Mouse (Mus musculus): ENCODE results near the gene Dcun1d4. TPM values are rescaled to one million over a fixed set of nuclear protein-coding genes. Genes with fewer than 3 reads are reported as not detected.

The Dcun1d4 gene
- polyA plus RNA-seq, 1 experiment from 2014 or later: 2.9 TPM

GRCm38 (mm10) chr5:73532879-73533278, 52.1 kb downstream of the Dcun1d4 start:
- Histone ChIP-seq H3K4me1 (replicated peaks) (no peaks in the 10 kb centered on the region), H3K36me3 (no peaks in the 10 kb centered on the region), H3K4me3 (replicated peaks) (no peak overlapping the region), H3K9me3 (replicated peaks) (no peaks in the 10 kb centered on the region), H3K27me3 (no peaks in the 10 kb centered on the region), H3K27ac (no peak overlapping the region), H3K9ac (no peak overlapping the region), H3K4me2 (no peak overlapping the region)
- DNase-seq (no peak), ATAC-seq (ENCODE audit: low read depth) (no peak)
- 78% methylated on average over 9 of the region's 9 CpGs for WGBS (ENCODE audit: insufficient replicate concordance)

- H3K27ac ChIP-seq: no peak overlapping the region
- no peak overlapping the region for H3K4me2 ChIP-seq
- 89% methylated on average over 12 of the region's 12 CpGs for WGBS (ENCODE audit: insufficient replicate concordance)
- no peak overlapping the region for H3K4me3 ChIP-seq (replicated peaks)
- H3K4me1 ChIP-seq (replicated peaks): no peaks in the 10 kb centered on the region
- no peak for ATAC-seq (ENCODE audit: low read depth)
- H3K36me3 ChIP-seq: no peaks in the 10 kb centered on the region
- no peaks in the 10 kb centered on the region for H3K27me3 ChIP-seq
- H3K9me3 ChIP-seq (replicated peaks): no peaks in the 10 kb centered on the region
- no peak for DNase-seq
- no peak overlapping the region for H3K9ac ChIP-seq
Measured at GRCm38 (mm10) chr5:73537669-73538068, 56.9 kb downstream of the Dcun1d4 start.

GRCm38 (mm10) chr5:73538586-73539298, 57.9 kb downstream of the Dcun1d4 start:
- no peaks in the 10 kb centered on the region for H3K4me1 ChIP-seq (replicated peaks)
- no peak overlapping the region for H3K9ac ChIP-seq
- no peak overlapping the region for H3K27ac ChIP-seq
- WGBS (ENCODE audit: insufficient replicate concordance): 68% methylated on average over 11 of the region's 11 CpGs
- no peak overlapping the region for H3K4me3 ChIP-seq (replicated peaks)
- no peak overlapping the region for H3K4me2 ChIP-seq
- ATAC-seq (ENCODE audit: low read depth) (no peak), DNase-seq (no peak)
- no peaks in the 10 kb centered on the region for H3K9me3 ChIP-seq (replicated peaks)
- H3K27me3 ChIP-seq: no peaks in the 10 kb centered on the region
- H3K36me3 ChIP-seq: no peaks in the 10 kb centered on the region

GRCm38 (mm10) chr5:73539848-73540510, 59.2 kb downstream of the Dcun1d4 start:
- DNase-seq: no peak

GRCm38 (mm10) chr5:73540511-73540871, 59.7 kb downstream of the Dcun1d4 start:
- no peaks in the 10 kb centered on the region for H3K36me3 ChIP-seq
- no peaks in the 10 kb centered on the region for H3K4me1 ChIP-seq (replicated peaks)
- no peaks in the 10 kb centered on the region for H3K9me3 ChIP-seq (replicated peaks)
- no peak overlapping the region for H3K9ac ChIP-seq
- H3K27ac ChIP-seq: no peak overlapping the region
- DNase-seq (no peak), ATAC-seq (ENCODE audit: low read depth) (no peak)
- 68% methylated on average over 2 of the region's 2 CpGs for WGBS (ENCODE audit: insufficient replicate concordance)
- H3K27me3 ChIP-seq: no peaks in the 10 kb centered on the region
- H3K4me3 ChIP-seq (replicated peaks): no peak overlapping the region
- no peak overlapping the region for H3K4me2 ChIP-seq

More at GRCm38 (mm10) chr5:73539848-73540510, 59.2 kb downstream of the Dcun1d4 start:
- no peaks in the 10 kb centered on the region for H3K9me3 ChIP-seq (replicated peaks)
- ATAC-seq (ENCODE audit: low read depth): no peak
- H3K27me3 ChIP-seq: no peaks in the 10 kb centered on the region
- no peak overlapping the region for H3K27ac ChIP-seq
- H3K4me2 ChIP-seq: no peak overlapping the region
- H3K9ac ChIP-seq: no peak overlapping the region
- H3K4me3 ChIP-seq (replicated peaks): no peak overlapping the region
- no peaks in the 10 kb centered on the region for H3K4me1 ChIP-seq (replicated peaks)
- H3K36me3 ChIP-seq: no peaks in the 10 kb centered on the region
- WGBS (ENCODE audit: insufficient replicate concordance): 65% methylated on average over 6 of the region's 6 CpGs

GRCm38 (mm10) chr5:73544111-73544753, 63.4 kb downstream of the Dcun1d4 start:
- Histone ChIP-seq H3K36me3 (no peaks in the 10 kb centered on the region), H3K9me3 (replicated peaks) (no peaks in the 10 kb centered on the region), H3K4me2 (no peak overlapping the region), H3K4me3 (replicated peaks) (no peak overlapping the region), H3K27me3 (no peaks in the 10 kb centered on the region), H3K27ac (no peak overlapping the region), H3K9ac (no peak overlapping the region), H3K4me1 (replicated peaks) (no peaks in the 10 kb centered on the region)
- DNase-seq (no peak), ATAC-seq (ENCODE audit: low read depth) (no peak)
- 72% methylated on average over 10 of the region's 10 CpGs for WGBS (ENCODE audit: insufficient replicate concordance)

GRCm38 (mm10) chr5:73545641-73546040, 64.8 kb downstream of the Dcun1d4 start:
- H3K27ac ChIP-seq: no peak overlapping the region
- H3K36me3 ChIP-seq: no peaks in the 10 kb centered on the region
- no peak for ATAC-seq (ENCODE audit: low read depth)
- DNase-seq: no peak
- no peak overlapping the region for H3K4me3 ChIP-seq (replicated peaks)
- no peak overlapping the region for H3K4me2 ChIP-seq
- H3K9ac ChIP-seq: no peak overlapping the region
- no peaks in the 10 kb centered on the region for H3K27me3 ChIP-seq
- H3K9me3 ChIP-seq (replicated peaks): no peaks in the 10 kb centered on the region
- no peaks in the 10 kb centered on the region for H3K4me1 ChIP-seq (replicated peaks)
- 75% methylated on average over 6 of the region's 6 CpGs for WGBS (ENCODE audit: insufficient replicate concordance)

GRCm38 (mm10) chr5:73547252-73547651, 66.5 kb downstream of the Dcun1d4 start:
- ATAC-seq (ENCODE audit: low read depth) (no peak), DNase-seq (no peak)
- Histone ChIP-seq H3K27ac (no peak overlapping the region), H3K27me3 (no peaks in the 10 kb centered on the region), H3K9me3 (replicated peaks) (no peaks in the 10 kb centered on the region), H3K4me2 (no peak overlapping the region), H3K4me3 (replicated peaks) (no peak overlapping the region), H3K9ac (no peak overlapping the region), H3K36me3 (no peaks in the 10 kb centered on the region), H3K4me1 (replicated peaks) (no peaks in the 10 kb centered on the region)
- 72% methylated on average over 7 of the region's 7 CpGs for WGBS (ENCODE audit: insufficient replicate concordance)

- no peak for DNase-seq
- no peaks in the 10 kb centered on the region for H3K4me1 ChIP-seq (replicated peaks)
- WGBS (ENCODE audit: insufficient replicate concordance): 43% methylated on average over 7 of the region's 7 CpGs
- no peaks in the 10 kb centered on the region for H3K9me3 ChIP-seq (replicated peaks)
- H3K27ac ChIP-seq: no peak overlapping the region
- H3K4me3 ChIP-seq (replicated peaks): no peak overlapping the region
- no peak for ATAC-seq (ENCODE audit: low read depth)
- no peaks in the 10 kb centered on the region for H3K36me3 ChIP-seq
- no peak overlapping the region for H3K4me2 ChIP-seq
- H3K27me3 ChIP-seq: no peaks in the 10 kb centered on the region
- H3K9ac ChIP-seq: no peak overlapping the region
Measured at GRCm38 (mm10) chr5:73548237-73548636, 67.4 kb downstream of the Dcun1d4 start.

GRCm38 (mm10) chr5:73548838-73549237, 68.0 kb downstream of the Dcun1d4 start:
- Histone ChIP-seq H3K4me1 (replicated peaks) (no peaks in the 10 kb centered on the region), H3K27me3 (no peaks in the 10 kb centered on the region), H3K4me2 (no peak overlapping the region), H3K4me3 (replicated peaks) (no peak overlapping the region), H3K9ac (no peak overlapping the region), H3K9me3 (replicated peaks) (no peaks in the 10 kb centered on the region), H3K27ac (no peak overlapping the region), H3K36me3 (no peaks in the 10 kb centered on the region)
- WGBS (ENCODE audit: insufficient replicate concordance): 83% methylated on average over 1 of the region's 1 CpGs
- DNase-seq: no peak
- ATAC-seq (ENCODE audit: low read depth): no peak

- WGBS (ENCODE audit: insufficient replicate concordance): 78% methylated on average over 5 of the region's 5 CpGs
- Histone ChIP-seq H3K4me3 (replicated peaks) (no peak overlapping the region), H3K36me3 (no peaks in the 10 kb centered on the region)
Measured at GRCm38 (mm10) chr5:73551836-73552235, 71.0 kb downstream of the Dcun1d4 start.

More at GRCm38 (mm10) chr5:73551836-73552235, 71.0 kb downstream of the Dcun1d4 start:
- Histone ChIP-seq H3K9ac (no peak overlapping the region), H3K27me3 (no peaks in the 10 kb centered on the region), H3K27ac (no peak overlapping the region), H3K9me3 (replicated peaks) (no peaks in the 10 kb centered on the region), H3K4me2 (no peak overlapping the region), H3K4me1 (replicated peaks) (no peaks in the 10 kb centered on the region)
- ATAC-seq (ENCODE audit: low read depth) (no peak), DNase-seq (no peak)
